Mouse (Mus musculus) heart, adult 2 months (tissue): ENCODE results near the gene Prss12. TPM values are rescaled to one million over a fixed set of nuclear protein-coding genes. Genes with fewer than 3 reads are reported as not detected.
"Not testable (repeated sequence)": the region's sequence is repeated elsewhere in the genome, so short reads cannot be mapped to it uniquely, and the experiment has no call there.

ENCODE experiments used
- DNase-seq, 2 experiments: peaks; one replicate each; pipeline ENCODE4 v3.0.0; 2021
- H3K27ac ChIP-seq: fragments of 200-600 bp; 2 replicates; pipeline ENCODE4 v1.8.1; 2022
- H3K27me3 ChIP-seq: fragments of 200-500 bp; 2 replicates; pipeline ENCODE4 v1.6.1; 2012; ENCODE audit warnings: mild to moderate bottlenecking, low read length, inconsistent platforms, mixed read lengths; ENCODE audit not compliant: control insufficient read depth, insufficient read depth
- H3K36me3 ChIP-seq: fragments of 200-500 bp; 2 replicates; pipeline ENCODE4 v1.6.1; 2012; ENCODE audit warnings: low read length, inconsistent platforms; ENCODE audit not compliant: control insufficient read depth, insufficient read depth
- H3K4me1 ChIP-seq: fragments of 200-500 bp; 2 replicates; pipeline ENCODE4 v1.6.1; 2011; ENCODE audit warnings: low read length; ENCODE audit not compliant: control insufficient read depth, insufficient read depth
- H3K4me3 ChIP-seq: fragments of 200-600 bp; 2 replicates; pipeline ENCODE4 v1.8.1; 2022
- H3K79me2 ChIP-seq: fragments of 200-500 bp; replicated peaks from 2 replicates; pipeline ENCODE4 v1.6.1; 2012; ENCODE audit warnings: mild to moderate bottlenecking, inconsistent platforms, low read length, moderate library complexity, mixed read lengths; ENCODE audit not compliant: control insufficient read depth, insufficient read depth
- H3K9ac ChIP-seq: fragments of 200-500 bp; 2 replicates; pipeline ENCODE4 v1.6.1; 2012; ENCODE audit warnings: low read depth, mild to moderate bottlenecking, control low read depth, inconsistent platforms, low read length, mixed read lengths
- CTCF ChIP-seq: fragments of 200-600 bp; IDR thresholded peaks from 2 replicates; pipeline ENCODE4 v1.8.1; 2022; ENCODE audit warnings: antibody characterized with exemption, mild to moderate bottlenecking, moderate library complexity
- EP300 ChIP-seq: fragments of 200-500 bp; IDR thresholded peaks from 2 replicates; pipeline ENCODE4 v1.6.1; 2011; ENCODE audit warnings: low read depth, low read length, control low read depth; ENCODE audit not compliant: insufficient read depth
- POLR2A ChIP-seq: fragments of 200-500 bp; IDR thresholded peaks from 2 replicates; pipeline ENCODE4 v1.6.1; 2011; ENCODE audit warnings: mild to moderate bottlenecking, low read depth, low read length, control low read depth; ENCODE audit not compliant: insufficient read depth
- WGBS: fragments of 180-500 bp; shearing (Covaris S2); methylation state at CpG from one replicate; pipeline ENCODE4 v1.1.7; 2018; 5-methylcytosine and 5-hydroxymethylcytosine counted together
- intact Hi-C: fragments of 180-260 bp; cut with DNase I; formaldehyde crosslinking; loops from one replicate; pipeline ENCODE4 v1.15.1; 2025
- polyA plus RNA-seq: library from polyadenylated mRNA; depleted of rRNA; stranded (reverse); fragments of >200 nt; gene quantifications from 2 replicates; pipeline ENCODE4 v1.2.3, GENCODE M21; 2012
- total RNA-seq, 2 experiments: library from RNA; stranded (reverse); gene quantifications; 2 replicates each; pipeline ENCODE4 v1.2.3; 2021

The Prss12 gene
- total and polyA plus RNA-seq, 3 experiments = 0.55 to 0.91 (median 0.66) TPM

GRCm38 (mm10) chr3:123495088-123495487 lies 48.4 kb downstream of the Prss12 start:
- 78% methylated on average over 6 of the region's 6 CpGs for WGBS

GRCm38 (mm10) chr3:123498787-123499186 lies 52.1 kb downstream of the Prss12 start:
- no peaks in the 10 kb centered on the region for H3K4me1 ChIP-seq
- no peak overlapping the region for H3K4me3 ChIP-seq
- 80% methylated on average over 5 of the region's 5 CpGs for WGBS
- no peaks in the 10 kb centered on the region for H3K27me3 ChIP-seq
- TF ChIP-seq POLR2A (no peak), CTCF (no peak), EP300 (no peak)
- intact Hi-C loops = no loop called here
- no peaks in the 10 kb centered on the region for H3K79me2 ChIP-seq
- H3K9ac ChIP-seq = no peak overlapping the region
- DNase-seq = no peak
- peaks cover 5% of the 10 kb centered on the region; the same call in 1 of the 2 replicates for H3K36me3 ChIP-seq
- H3K27ac ChIP-seq = no peak overlapping the region

More at GRCm38 (mm10) chr3:123495088-123495487, 48.4 kb downstream of the Prss12 start:
- Histone ChIP-seq H3K36me3 (no peaks in the 10 kb centered on the region), H3K27me3 (no peaks in the 10 kb centered on the region), H3K79me2 (no peaks in the 10 kb centered on the region), H3K27ac (no peak overlapping the region), H3K4me3 (no peak overlapping the region), H3K9ac (no peak overlapping the region), H3K4me1 (no peaks in the 10 kb centered on the region)
- no peak for TF ChIP-seq EP300
- no peak for TF ChIP-seq CTCF
- no peak for TF ChIP-seq POLR2A
- intact Hi-C loops = no loop called here
- no peak for DNase-seq

- H3K36me3 ChIP-seq = peaks cover 15% of the 10 kb centered on the region
- not testable (repeated sequence) for H3K4me1 ChIP-seq, H3K79me2 ChIP-seq, H3K27ac ChIP-seq, H3K9ac ChIP-seq, DNase-seq, H3K27me3 ChIP-seq, H3K4me3 ChIP-seq
- intact Hi-C loops = loop anchor here (10.0 kb wide), 3 partner anchors 337 to 577 kb away; partner anchors contain the start of genes 1810037I17Rik and Usp53
- 93% methylated on average over 2 of the region's 2 CpGs for WGBS
Measured at GRCm38 (mm10) chr3:123501798-123502197, 55.1 kb downstream of the Prss12 start.

GRCm38 (mm10) chr3:123503943-123504342 lies 57.2 kb downstream of the Prss12 start:
- H3K4me3 ChIP-seq = no peak overlapping the region
- TF ChIP-seq CTCF (no peak), EP300 (no peak), POLR2A (no peak)
- no peaks in the 10 kb centered on the region for H3K4me1 ChIP-seq
- no peaks in the 10 kb centered on the region for H3K27me3 ChIP-seq
- WGBS = 63% methylated on average over 6 of the region's 6 CpGs
- H3K36me3 ChIP-seq = peaks cover 20% of the 10 kb centered on the region
- H3K27ac ChIP-seq = no peak overlapping the region
- no peaks in the 10 kb centered on the region for H3K79me2 ChIP-seq
- H3K9ac ChIP-seq = no peak overlapping the region
- no peak for DNase-seq
- intact Hi-C loops = loop anchor here (10.0 kb wide), 3 partner anchors 339 to 579 kb away; partner anchors contain the start of genes 1810037I17Rik and Usp53

GRCm38 (mm10) chr3:123504783-123505182 lies 58.1 kb downstream of the Prss12 start:
- intact Hi-C loops = loop anchor here (10.0 kb wide), 3 partner anchors 340 to 580 kb away; partner anchors contain the start of genes 1810037I17Rik and Usp53
- WGBS = 85% methylated on average over 7 of the region's 7 CpGs
- no peaks in the 10 kb centered on the region for H3K27me3 ChIP-seq

GRCm38 (mm10) chr3:123505778-123506667 lies 59.3 kb downstream of the Prss12 start:
- Histone ChIP-seq H3K27ac (no peak overlapping the region), H3K9ac (no peak overlapping the region), H3K4me1 (no peaks in the 10 kb centered on the region), H3K27me3 (no peaks in the 10 kb centered on the region), H3K4me3 (no peak overlapping the region), H3K79me2 (no peaks in the 10 kb centered on the region), H3K36me3 (peaks cover 16% of the 10 kb centered on the region)
- intact Hi-C loops = loop anchor here (2.0 to 10.0 kb wide), 4 partner anchors 121 to 581 kb away; partner anchors contain the start of genes 1810037I17Rik and Usp53
- 65% methylated on average over 9 of the region's 9 CpGs for WGBS
- no peak for TF ChIP-seq EP300
- peak; percentile 15; the same call in 1 of the 2 replicates for TF ChIP-seq POLR2A
- peak in 1 of 2 experiments; percentile 25 for DNase-seq

More at GRCm38 (mm10) chr3:123504783-123505182, 58.1 kb downstream of the Prss12 start:
- DNase-seq = no peak
- Histone ChIP-seq H3K27ac (no peak overlapping the region), H3K9ac (no peak overlapping the region), H3K79me2 (no peaks in the 10 kb centered on the region), H3K36me3 (peaks cover 20% of the 10 kb centered on the region), H3K4me1 (no peaks in the 10 kb centered on the region), H3K4me3 (no peak overlapping the region)
- TF ChIP-seq EP300 = no peak
- no peak for TF ChIP-seq CTCF
- TF ChIP-seq POLR2A = no peak
